Mouse (Mus musculus) MEL (cell line): ENCODE measurements around the gene Fam53b. TPM values are rescaled to one million over a fixed set of nuclear protein-coding genes. Genes with fewer than 3 reads are reported as not detected.

Experiments used
- DNase-seq: peaks from one replicate; pipeline ENCODE4 v3.0.0; 2011; ENCODE audit warnings: low read depth, low spot score
- H3K27ac ChIP-seq: 2 replicates; pipeline ENCODE4 v1.5.1; 2012; ENCODE audit warnings: low read depth, mild to moderate bottlenecking, control low read depth, low read length, moderate library complexity; ENCODE audit not compliant: control insufficient read depth
- H3K27me3 ChIP-seq, 2 experiments: fragments of 150-350 bp in 1 of 2; sonication (generic) in 1 of 2; 2 replicates each; pipeline ENCODE4 v1.6.1; 2012; ENCODE audit warnings: low read length in 2 of 2, mild to moderate bottlenecking in 2 of 2, improper control_type of control experiment in 1 of 2, moderate library complexity in 1 of 2; ENCODE audit not compliant: insufficient read depth in 2 of 2, control insufficient read depth in 1 of 2
- H3K36me3 ChIP-seq, 2 experiments: 2 replicates each; pipeline ENCODE4 v1.6.1; 2012 to 2014; ENCODE audit warnings: low read length in 2 of 2, improper control_type of control experiment in 1 of 2, inconsistent platforms in 1 of 2, mild to moderate bottlenecking in 1 of 2; ENCODE audit not compliant: insufficient read depth in 2 of 2, control insufficient read depth in 1 of 2
- H3K4me1 ChIP-seq, 2 experiments: fragments of 150-350 bp in 1 of 2; sonication (generic) in 1 of 2; 2 replicates each; pipeline ENCODE4 v1.6.1; 2012; ENCODE audit warnings: low read length in 2 of 2, improper control_type of control experiment in 1 of 2, mild to moderate bottlenecking in 1 of 2; ENCODE audit not compliant: insufficient read depth in 2 of 2, control insufficient read depth in 1 of 2
- H3K4me3 ChIP-seq, 2 experiments: fragments of 150-350 bp in 1 of 2; sonication (generic) in 1 of 2; 2 replicates each; pipeline ENCODE4 v1.5.1; 2012; ENCODE audit warnings: low read depth in 2 of 2, low read length in 2 of 2, mild to moderate bottlenecking in 2 of 2, moderate library complexity in 2 of 2, control low read depth in 1 of 2, improper control_type of control experiment in 1 of 2; ENCODE audit not compliant: control insufficient read depth in 1 of 2, insufficient read depth in 1 of 2
- H3K79me2 ChIP-seq: 2 replicates; pipeline ENCODE4 v1.6.1; 2012; ENCODE audit warnings: mild to moderate bottlenecking, low read length, moderate library complexity; ENCODE audit not compliant: control insufficient read depth, poor library complexity, insufficient read depth
- H3K9ac ChIP-seq: 2 replicates; pipeline ENCODE4 v1.6.1; 2012; ENCODE audit warnings: low read depth, mild to moderate bottlenecking, control low read depth, low read length, moderate library complexity; ENCODE audit not compliant: control insufficient read depth, poor library complexity, severe bottlenecking
- H3K9me3 ChIP-seq: fragments of 150-350 bp; sonication (generic); replicated peaks from 2 replicates; pipeline ENCODE4 v1.6.1; 2012; ENCODE audit warnings: mild to moderate bottlenecking, low read length, improper control_type of control experiment, moderate library complexity; ENCODE audit not compliant: insufficient read depth
- CHD2 ChIP-seq: IDR thresholded peaks from 2 replicates; pipeline ENCODE4 v1.6.1; 2011; ENCODE audit warnings: low read length, improper control_type of control experiment
- ELF1 ChIP-seq: IDR thresholded peaks from 2 replicates; pipeline ENCODE4 v1.6.1; 2014; ENCODE audit warnings: low read depth, mild to moderate bottlenecking, inconsistent platforms, low read length, improper control_type of control experiment, moderate library complexity
- ETS1 ChIP-seq: IDR thresholded peaks from 2 replicates; pipeline ENCODE4 v1.6.1; 2012; ENCODE audit warnings: low read depth, mild to moderate bottlenecking, inconsistent platforms, low read length, improper control_type of control experiment, moderate library complexity
- GABPA ChIP-seq: IDR thresholded peaks from 2 replicates; pipeline ENCODE4 v1.6.1; 2012; ENCODE audit warnings: low read depth, mild to moderate bottlenecking, inconsistent platforms, low read length, improper control_type of control experiment, moderate library complexity
- GATA1 ChIP-seq: IDR thresholded peaks from 2 replicates; pipeline ENCODE4 v1.6.1; 2011; ENCODE audit warnings: low read depth, low read length, improper control_type of control experiment
- HCFC1 ChIP-seq: IDR thresholded peaks from 2 replicates; pipeline ENCODE4 v1.6.1; 2012; ENCODE audit warnings: low read depth, mild to moderate bottlenecking, inconsistent platforms, low read length, improper control_type of control experiment, moderate library complexity
- KAT2A ChIP-seq: conservative IDR thresholded peaks from 2 replicates; pipeline ENCODE4 v1.6.1; 2012; ENCODE audit warnings: low read depth, low read length, improper control_type of control experiment, inconsistent platforms
- MAFK ChIP-seq: IDR thresholded peaks from 2 replicates; pipeline ENCODE4 v1.6.1; 2011; ENCODE audit warnings: low read depth, mild to moderate bottlenecking, low read length, improper control_type of control experiment, borderline replicate concordance
- MAX ChIP-seq: IDR thresholded peaks from 2 replicates; pipeline ENCODE4 v1.6.1; 2011; ENCODE audit warnings: low read length, improper control_type of control experiment
- MAZ ChIP-seq: IDR thresholded peaks from 2 replicates; pipeline ENCODE4 v1.6.1; 2012; ENCODE audit warnings: low read depth, mild to moderate bottlenecking, inconsistent platforms, low read length, improper control_type of control experiment
- MXI1 ChIP-seq: IDR thresholded peaks from 2 replicates; pipeline ENCODE4 v1.6.1; 2011; ENCODE audit warnings: mild to moderate bottlenecking, low read depth, low read length, improper control_type of control experiment
- MYC ChIP-seq: IDR thresholded peaks from 2 replicates; pipeline ENCODE4 v1.6.1; 2011; ENCODE audit warnings: low read depth, mild to moderate bottlenecking, low read length, improper control_type of control experiment, moderate library complexity
- NELFE ChIP-seq: IDR thresholded peaks from 2 replicates; pipeline ENCODE4 v1.6.1; 2011; ENCODE audit warnings: low read depth, low read length, improper control_type of control experiment
- POLR2A ChIP-seq, 2 experiments: IDR thresholded peaks; 2 replicates each; pipeline ENCODE4 v1.6.1; 2011 to 2012; ENCODE audit warnings: low read length in 2 of 2, mild to moderate bottlenecking in 2 of 2, control low read depth in 1 of 2, improper control_type of control experiment in 1 of 2, low read depth in 1 of 2, moderate library complexity in 1 of 2; ENCODE audit not compliant: control insufficient read depth in 1 of 2, insufficient read depth in 1 of 2, poor library complexity in 1 of 2
- POLR2AphosphoS2 ChIP-seq: IDR thresholded peaks from 2 replicates; pipeline ENCODE4 v1.6.1; 2011; ENCODE audit warnings: low read length, improper control_type of control experiment
- POLR2AphosphoS5 ChIP-seq: IDR thresholded peaks from 2 replicates; pipeline ENCODE4 v1.6.1; 2012; ENCODE audit warnings: low read depth, borderline replicate concordance, mild to moderate bottlenecking, inconsistent platforms, low read length, moderate library complexity, mixed read lengths
- RAD21 ChIP-seq: IDR thresholded peaks from 2 replicates; pipeline ENCODE4 v1.6.1; 2011; ENCODE audit warnings: mild to moderate bottlenecking, low read depth, low read length, improper control_type of control experiment
- RCOR1 ChIP-seq: IDR thresholded peaks from 2 replicates; pipeline ENCODE4 v1.6.1; 2012; ENCODE audit warnings: low read depth, mild to moderate bottlenecking, inconsistent platforms, low read length, improper control_type of control experiment
- SIN3A ChIP-seq: IDR thresholded peaks from 2 replicates; pipeline ENCODE4 v1.6.1; 2012; ENCODE audit warnings: low read length, improper control_type of control experiment, inconsistent platforms
- TAL1 ChIP-seq: IDR thresholded peaks from 2 replicates; pipeline ENCODE4 v1.6.1; 2012; ENCODE audit warnings: mild to moderate bottlenecking, inconsistent platforms, low read length, moderate library complexity, mixed read lengths
- TBP ChIP-seq: IDR thresholded peaks from 2 replicates; pipeline ENCODE4 v1.8.0; 2011; ENCODE audit warnings: low read depth, low read length, improper control_type of control experiment
- TCF12 ChIP-seq: IDR thresholded peaks from 2 replicates; pipeline ENCODE4 v1.6.1; 2014; ENCODE audit warnings: low read depth, mild to moderate bottlenecking, inconsistent platforms, low read length, improper control_type of control experiment, moderate library complexity
- UBTF ChIP-seq: IDR thresholded peaks from 2 replicates; pipeline ENCODE4 v1.6.1; 2012; ENCODE audit warnings: low read depth, mild to moderate bottlenecking, inconsistent platforms, low read length, improper control_type of control experiment, moderate library complexity, borderline replicate concordance; ENCODE audit not compliant: insufficient read depth
- ZC3H11A ChIP-seq: IDR thresholded peaks from 2 replicates; pipeline ENCODE4 v1.6.1; 2012; ENCODE audit warnings: low read depth, mild to moderate bottlenecking, inconsistent platforms, low read length, improper control_type of control experiment
- ZMIZ1 ChIP-seq: IDR thresholded peaks from 2 replicates; pipeline ENCODE4 v1.6.1; 2012; ENCODE audit warnings: low read depth, mild to moderate bottlenecking, inconsistent platforms, low read length, improper control_type of control experiment, moderate library complexity
- ZNF384 ChIP-seq: IDR thresholded peaks from 2 replicates; pipeline ENCODE4 v1.6.1; 2012; ENCODE audit warnings: low read depth, mild to moderate bottlenecking, inconsistent platforms, low read length, improper control_type of control experiment
- polyA plus RNA-seq, 2 experiments: library from polyadenylated mRNA; stranded (reverse) in 1 of 2; unstranded in 1 of 2; fragments of >175 nt in 1 of 2; fragments of >200 nt in 1 of 2; gene quantifications; 2 replicates each; pipeline versions ENCODE4 v1.2.1 to v1.2.4; 2012; ENCODE audit warnings: low replicate concordance in 2 of 2, low read depth in 1 of 2; ENCODE audit not compliant: insufficient read length in 2 of 2, insufficient read depth in 1 of 2, missing spikeins in 1 of 2
- total RNA-seq: library from RNA; depleted of rRNA; stranded (reverse); fragments of 300-350 nt; gene quantifications from 2 replicates; pipeline ENCODE4 v1.2.3, GENCODE M21; 2012

The Fam53b gene
- total and polyA plus RNA-seq, 3 experiments = 7.9 to 15.4 TPM; not detected in 1

DNA sequence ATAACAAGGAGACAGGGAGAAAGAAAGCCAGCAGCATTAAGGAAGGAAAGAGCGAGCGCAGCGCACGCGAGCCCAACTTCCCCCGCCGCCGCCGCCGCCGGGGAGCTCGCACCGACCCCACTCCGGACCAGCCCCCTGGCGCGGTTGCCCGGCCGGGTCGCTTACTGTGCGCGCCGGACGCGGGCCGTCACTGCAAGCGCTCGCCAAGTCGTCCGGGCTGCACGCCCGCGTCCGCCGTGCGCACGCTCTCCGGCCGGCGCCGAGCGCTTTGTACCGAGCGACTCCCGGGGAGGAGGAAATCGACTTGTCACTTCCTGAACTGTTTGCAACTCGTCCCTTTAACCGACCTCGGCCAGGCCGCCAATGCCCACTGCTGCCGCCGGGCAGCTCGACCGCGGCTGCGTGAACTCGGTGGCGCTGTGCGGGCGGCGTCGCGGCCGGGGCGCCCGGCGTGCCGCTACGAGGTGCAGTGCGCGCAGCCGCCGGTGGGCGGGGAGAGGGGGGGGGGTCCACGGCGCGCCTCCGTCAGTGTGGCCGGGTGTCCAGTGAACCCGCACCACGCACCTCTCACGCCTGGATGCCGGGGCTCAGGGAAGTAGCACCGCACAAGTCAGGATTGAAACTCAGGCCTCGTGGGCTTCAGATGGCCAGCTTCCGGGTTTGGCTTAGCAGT, at the start of gene Fam53b (continued):
- no peak for TF ChIP-seq ZC3H11A
- no peak for TF ChIP-seq POLR2AphosphoS5
- TF ChIP-seq ELF1 = peak; percentile 72
- TF ChIP-seq TAL1 = no peak
- TF ChIP-seq, all 39 proteins: peak for 11

DNA sequence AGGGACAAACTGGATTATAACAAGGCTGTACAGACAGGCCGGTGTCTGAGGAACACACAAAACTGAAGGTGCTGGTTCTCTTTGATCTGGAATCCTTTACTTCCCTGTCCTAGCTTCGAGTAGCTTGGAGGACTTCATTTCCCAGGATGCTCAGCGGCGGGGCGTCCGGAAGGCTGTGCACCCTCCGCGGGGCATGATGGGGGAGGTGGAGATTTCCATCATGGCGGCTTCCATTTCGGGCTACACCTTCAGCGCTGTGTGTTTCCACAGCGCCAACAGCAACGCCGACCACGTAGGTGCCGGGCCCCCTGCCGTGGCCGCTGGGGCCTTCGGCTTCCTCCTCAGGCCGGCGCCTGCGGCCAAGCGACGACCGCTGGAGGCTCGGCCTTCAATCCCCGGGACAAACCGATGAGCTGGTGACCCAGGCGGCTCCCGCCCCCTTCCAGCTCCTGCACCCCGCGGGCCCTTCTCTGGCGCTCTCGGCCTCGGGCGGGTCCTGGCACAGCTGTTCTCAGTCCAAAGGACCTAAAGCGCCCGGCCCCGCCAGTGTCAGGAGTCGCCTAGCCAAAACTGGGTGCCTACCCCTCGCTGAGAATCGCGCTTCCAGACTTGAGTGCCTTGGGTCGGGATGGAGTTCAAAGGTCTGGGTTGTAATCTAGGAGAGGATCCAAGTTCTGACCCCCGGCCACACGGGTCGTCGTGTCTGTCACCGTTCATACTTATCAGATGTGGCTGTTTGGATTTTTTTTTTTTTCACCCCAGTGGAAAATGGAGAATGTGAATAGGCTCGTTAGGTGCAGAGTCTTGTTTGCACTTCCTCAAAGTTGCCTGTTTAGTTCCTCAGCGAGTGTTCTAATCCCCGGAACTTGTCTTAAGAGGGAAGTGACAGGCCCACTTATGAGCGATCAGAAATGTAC, 45.6 kb upstream of the Fam53b start, which contains the start of gene Abraxas2:
TSS of gene Abraxas2 (plus strand) at position 184 of the 917 bp plus-strand sequence.
- peak within 1 kb of the TSS; percentile 93 for H3K27ac ChIP-seq
- peaks cover 0 to 31% of the 10 kb centered on the region in 2 experiments; a peak in 2 of 4 replicates for H3K36me3 ChIP-seq
- H3K9ac ChIP-seq = peak within 1 kb of the TSS; percentile 97
- TF ChIP-seq ZMIZ1 (peak; percentile 71), HCFC1 (peak; percentile 98), ELF1 (peak; percentile 96), ETS1 (peak; percentile 26; the same call in 1 of the 2 replicates), MAFK (no peak), UBTF (0 out of 2 replicates have a peak, but pooled peaks have one; percentile 62), CHD2 (no peak), MYC (0 out of 2 replicates have a peak, but pooled peaks have one; percentile 57), MXI1 (peak; percentile 50), SIN3A (peak; percentile 66), TBP (peak; percentile 89), TCF12 (peak; percentile 76), MAX (peak; percentile 22), POLR2A (IDR thresholded peaks at IDR 0.05; ENCODE audit: control insufficient read depth in 1 of 2, insufficient read depth in 1 of 2, low read depth in 1 of 2, low read length in 2 of 2, poor library complexity in 1 of 2) (peak; percentile 70 to 81), POLR2AphosphoS2 (no peak; the same call in 1 of the 2 replicates), RCOR1 (0 out of 2 replicates have a peak, but pooled peaks have one; percentile 41), MAZ (peak; percentile 54; the same call in 1 of the 2 replicates), ZNF384 (peak; percentile 89), GATA1 (peak; percentile 48; the same call in 1 of the 2 replicates), KAT2A (peak; percentile 92), GABPA (no peak), NELFE (peak; percentile 85), RAD21 (no peak)
- peak within 1 kb of the TSS; percentile 79 to 96 for H3K4me3 ChIP-seq
- peak; percentile 96 for DNase-seq
- H3K27me3 ChIP-seq = no peaks in the 10 kb centered on the region
- H3K79me2 ChIP-seq = peaks cover 37% of the 10 kb centered on the region
- peaks cover 8 to 12% of the 10 kb centered on the region in 2 experiments for H3K4me1 ChIP-seq
- H3K9me3 ChIP-seq = no peaks in the 10 kb centered on the region
